Mouse (Mus musculus) adrenal gland, adult (tissue): ENCODE measurements around the gene Gnaq.

Experiments
- DNase-seq, 2 experiments: peaks; one replicate each; pipeline ENCODE4 v3.0.0; 2022 to 2023; ENCODE audit warnings: low spot score in 1 of 2; ENCODE audit not compliant: inconsistent age in 2 of 2

The Gnaq gene

DNA sequence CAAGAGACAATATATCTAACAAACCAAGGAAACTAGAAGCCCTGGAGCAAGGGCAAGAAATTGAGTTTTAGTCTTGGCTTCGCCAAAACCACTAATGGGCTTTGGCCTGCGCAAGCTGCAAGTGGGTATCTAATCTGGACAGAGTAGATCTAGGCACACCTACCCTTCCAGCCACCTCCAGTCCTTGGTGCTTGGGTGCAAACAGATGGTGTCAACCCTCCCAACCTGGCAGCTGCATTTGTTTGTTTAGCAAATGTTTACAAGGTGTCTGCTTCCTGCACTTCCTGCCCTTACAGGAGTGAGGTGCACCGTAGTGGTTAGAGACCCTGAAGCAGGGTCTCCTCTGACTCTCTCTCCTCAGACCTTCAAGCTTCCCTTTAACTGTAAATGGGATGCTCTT is 225.5 kb downstream of the Gnaq start:
- no peak for DNase-seq

DNA sequence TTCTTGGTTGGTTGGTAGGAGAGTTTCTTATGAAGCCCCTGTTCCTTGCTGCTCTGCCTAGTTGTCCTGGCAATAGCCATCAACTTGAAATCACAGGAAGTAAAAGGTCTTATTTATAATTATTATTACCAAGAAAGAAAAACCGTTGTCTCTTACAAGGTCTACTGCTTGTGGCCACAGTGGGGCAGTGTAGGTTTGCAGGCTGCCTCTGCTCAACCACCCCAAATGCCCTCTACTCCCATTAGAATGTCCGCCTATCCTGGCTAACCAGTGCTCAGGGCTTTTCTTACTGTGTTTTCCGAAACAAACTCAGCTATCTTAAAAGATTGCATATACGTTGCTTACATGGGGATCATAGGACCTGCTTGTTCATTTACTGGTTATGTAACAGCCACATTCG is 226.3 kb downstream of the Gnaq start:
- peak; percentile 67 to 86 for DNase-seq

GRCm38 (mm10) chr19:16366465-16367063 is 233.9 kb downstream of the Gnaq start:
- no peak for DNase-seq

DNA sequence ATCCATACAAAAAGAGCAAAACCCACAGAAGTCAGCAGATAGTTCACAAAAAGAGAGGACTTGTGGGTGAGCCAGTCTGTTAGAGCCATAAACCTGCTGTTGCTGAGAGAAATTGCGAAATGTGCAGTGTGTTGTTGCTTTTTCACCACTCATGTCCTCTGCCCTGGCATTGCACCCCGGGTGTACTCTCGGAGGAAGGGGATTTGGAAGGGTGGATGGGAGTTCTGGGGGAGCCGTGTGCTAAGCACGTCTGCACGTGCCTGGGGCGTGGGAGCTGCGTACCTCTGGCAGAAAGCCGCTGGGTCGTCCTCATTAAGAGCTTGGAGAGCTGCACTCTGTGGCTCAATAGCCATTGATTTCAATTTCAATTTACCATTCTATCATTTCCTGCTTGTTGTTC is 234.6 kb downstream of the Gnaq start:
- DNase-seq: no peak

GRCm38 (mm10) chr19:16371680-16372079 is 239.0 kb downstream of the Gnaq start:
- DNase-seq: peak in 1 of 2 experiments; percentile 63

- DNase-seq: no peak
These were observed 240.3 kb downstream of the Gnaq start for GRCm38 (mm10) chr19:16372752-16373486.

GRCm38 (mm10) chr19:16375881-16376280 is 243.2 kb downstream of the Gnaq start:
- no peak for DNase-seq

GRCm38 (mm10) chr19:16378565-16378964 is 245.9 kb downstream of the Gnaq start:
- DNase-seq: no peak

GRCm38 (mm10) chr19:16379687-16380086 is 247.1 kb downstream of the Gnaq start:
- no peak for DNase-seq

DNA sequence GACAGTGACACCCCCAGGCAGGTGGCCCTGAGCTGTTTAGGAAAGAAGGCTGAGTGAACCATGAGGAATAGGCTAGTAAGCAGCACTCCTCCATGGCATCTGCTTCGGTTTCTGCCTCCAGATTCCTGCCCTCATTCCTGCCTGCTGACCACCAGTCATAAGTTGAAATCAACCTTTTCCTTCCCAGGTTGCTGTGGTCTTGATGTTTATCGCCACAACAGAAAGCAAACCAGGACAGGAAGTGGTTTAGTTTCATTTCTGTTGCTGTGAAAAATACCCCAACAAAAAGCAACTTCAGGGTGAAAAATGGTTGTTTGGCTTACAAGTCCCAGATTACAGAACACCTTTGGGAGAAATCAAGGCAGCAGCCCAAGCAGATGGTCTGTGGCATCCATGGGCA is 249.8 kb downstream of the Gnaq start:
- DNase-seq: no peak

DNA sequence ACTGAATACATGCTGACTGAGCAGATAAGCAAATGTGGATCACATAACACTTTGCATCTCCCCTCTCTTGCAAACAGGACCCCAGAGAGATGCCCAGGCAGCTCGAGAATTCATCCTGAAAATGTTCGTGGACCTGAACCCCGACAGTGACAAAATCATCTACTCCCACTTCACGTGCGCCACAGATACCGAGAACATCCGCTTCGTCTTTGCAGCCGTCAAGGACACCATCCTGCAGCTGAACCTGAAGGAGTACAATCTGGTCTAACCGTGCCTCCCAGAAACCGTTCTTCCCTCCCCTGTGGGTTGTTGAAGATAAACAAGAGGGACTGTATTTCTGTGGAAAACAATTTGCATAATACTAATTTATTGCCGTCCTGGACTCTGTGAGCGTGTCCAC is 250.5 kb downstream of the Gnaq start:
- peak; percentile 51 to 68 for DNase-seq

DNA sequence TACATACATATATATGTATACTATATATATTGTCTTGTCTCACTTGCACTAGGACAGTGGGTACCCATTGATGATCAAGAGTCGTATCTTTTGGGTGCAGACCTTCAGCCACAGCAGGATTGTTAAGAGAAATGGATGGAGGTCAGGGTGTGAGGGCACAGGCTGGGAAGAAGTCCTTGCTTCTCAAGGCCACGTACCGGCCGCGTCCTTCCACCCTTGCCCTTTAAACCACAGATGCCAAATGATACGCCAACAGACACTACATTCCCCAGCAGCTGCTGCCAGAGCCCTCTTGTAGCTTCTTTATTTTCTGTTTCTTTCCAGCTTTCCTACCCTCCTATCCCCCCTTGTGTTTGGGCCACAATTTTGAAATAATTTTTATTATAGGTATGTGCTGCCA is 251.5 kb downstream of the Gnaq start:
- DNase-seq: peak; percentile 80 to 87

GRCm38 (mm10) chr19:16384957-16385356 is 252.3 kb downstream of the Gnaq start:
- no peak for DNase-seq

DNA sequence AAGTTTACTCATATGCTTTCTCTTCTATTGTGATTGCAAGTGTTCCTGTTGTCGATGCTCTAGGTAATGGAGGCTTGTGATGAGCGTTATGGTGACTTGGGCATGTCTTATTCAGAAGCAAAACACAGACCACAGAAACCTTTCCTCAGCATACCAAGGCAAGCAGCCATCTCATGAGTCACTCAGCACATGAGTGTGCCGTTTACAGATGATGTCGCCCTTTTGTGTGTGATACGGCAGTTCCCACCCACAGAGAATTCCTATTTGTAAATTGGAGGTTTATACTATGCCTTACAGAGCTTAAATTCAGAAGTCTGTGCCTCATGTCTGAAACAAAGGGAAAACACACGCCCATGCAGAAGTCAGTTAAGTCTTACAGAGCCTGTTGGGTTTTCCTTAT is 253.9 kb downstream of the Gnaq start:
- DNase-seq: peak; percentile 61 to 70

DNA sequence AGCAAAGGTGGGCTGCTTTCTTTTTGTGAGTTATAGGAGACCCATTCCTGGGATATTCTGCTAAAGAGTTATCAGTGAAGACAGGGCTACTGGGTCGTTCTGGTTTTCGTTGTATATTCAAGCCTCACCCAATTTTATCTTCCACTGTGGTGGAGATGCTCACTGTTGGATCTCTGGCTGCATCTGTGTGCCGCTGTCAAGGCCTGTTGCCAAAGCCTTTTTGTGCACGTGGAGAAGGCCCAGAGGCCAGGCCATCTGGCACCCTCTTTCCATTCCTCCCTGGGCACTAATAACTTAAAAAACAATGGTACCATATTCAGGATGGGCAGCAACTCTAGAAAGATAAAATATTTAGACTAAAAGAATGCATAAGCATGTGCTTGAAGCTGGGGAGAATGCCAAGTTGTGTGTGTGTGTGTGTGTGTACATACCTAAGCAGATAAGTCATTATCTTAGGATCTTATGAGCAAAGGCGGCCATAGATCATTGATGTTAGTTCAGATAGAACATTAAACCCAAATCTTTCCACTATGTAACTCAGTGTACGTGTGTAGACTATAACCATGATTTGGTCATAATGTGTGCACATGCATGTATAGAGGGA is 257.7 kb downstream of the Gnaq start:
- no peak for DNase-seq

DNA sequence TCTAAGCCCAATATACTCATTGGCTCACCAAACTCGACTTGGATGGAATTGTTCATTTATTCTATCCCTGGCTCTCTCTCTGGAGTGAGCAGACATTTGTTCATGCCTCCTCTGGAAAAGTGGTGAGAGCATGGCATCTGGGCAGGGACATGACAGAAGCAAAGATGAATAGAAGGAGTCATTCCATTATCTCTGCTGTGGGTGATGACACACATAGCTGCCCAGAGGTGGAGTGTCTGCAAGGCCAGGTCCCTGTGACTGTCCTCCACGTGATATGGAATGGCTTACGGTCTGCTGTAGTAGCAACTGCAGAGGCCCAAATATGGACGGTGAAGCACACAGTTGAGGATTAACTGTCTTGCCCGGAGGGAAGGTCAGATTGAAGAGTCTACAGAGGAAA is 261.8 kb downstream of the Gnaq start:
- DNase-seq: peak; percentile 56 to 71

DNA sequence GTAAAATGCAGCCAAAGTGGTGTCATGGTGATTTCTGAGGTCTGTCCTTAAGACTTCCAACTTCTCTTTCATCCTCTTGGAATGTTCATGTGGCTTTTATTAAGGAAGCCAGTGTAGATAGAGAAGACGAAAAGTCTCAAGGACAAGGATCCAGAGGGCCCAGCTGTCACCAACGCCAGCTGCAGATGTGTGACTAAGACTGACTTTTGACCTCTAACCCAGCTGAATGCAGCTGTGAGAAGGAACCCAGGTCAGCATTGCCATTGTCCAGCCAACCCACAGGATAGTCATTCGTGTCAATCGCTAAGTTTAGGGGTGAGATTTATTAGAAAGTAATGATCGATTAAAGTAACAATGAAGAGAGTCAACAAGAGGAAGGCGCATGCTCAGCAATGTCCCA is 270.5 kb downstream of the Gnaq start:
- no peak for DNase-seq

DNA sequence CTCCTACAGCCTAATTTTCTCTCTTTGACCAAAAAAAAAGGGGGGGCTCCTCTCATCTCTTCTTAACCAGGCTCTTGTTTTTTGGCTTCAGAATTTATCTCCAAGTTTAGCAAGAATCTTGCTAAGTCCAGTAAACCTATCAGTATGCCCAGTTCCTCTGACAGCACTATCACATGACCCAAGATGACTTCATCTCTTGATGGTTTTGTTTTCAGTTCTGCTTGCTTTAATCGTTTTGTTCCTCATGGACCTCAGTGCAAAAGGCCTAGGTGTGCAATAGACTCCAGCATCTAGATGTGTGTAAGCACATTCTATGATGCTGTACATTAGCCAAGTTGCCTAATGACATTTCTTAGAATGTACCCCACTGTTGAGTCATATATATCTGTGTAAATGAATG is 275.1 kb downstream of the Gnaq start:
- no peak for DNase-seq

DNA sequence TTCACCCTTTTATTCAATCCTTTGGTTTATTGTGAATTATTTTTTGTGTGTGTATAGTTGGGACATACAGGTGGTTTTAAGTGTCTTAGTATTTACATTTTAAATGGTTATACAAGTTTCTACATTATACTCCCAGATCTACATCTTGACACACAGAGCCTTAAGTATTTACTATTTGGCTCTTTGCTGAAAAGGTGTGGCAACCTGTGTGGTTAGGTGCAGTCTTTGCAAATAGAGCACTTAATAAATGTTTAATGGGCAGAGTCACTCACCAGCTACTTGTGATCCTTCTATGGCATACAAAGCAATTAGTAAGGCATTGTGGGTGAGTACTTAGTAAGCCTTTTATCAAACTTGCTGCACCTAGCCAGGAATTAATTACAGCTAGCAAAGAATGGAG is 278.7 kb downstream of the Gnaq start:
- no peak for DNase-seq

DNA sequence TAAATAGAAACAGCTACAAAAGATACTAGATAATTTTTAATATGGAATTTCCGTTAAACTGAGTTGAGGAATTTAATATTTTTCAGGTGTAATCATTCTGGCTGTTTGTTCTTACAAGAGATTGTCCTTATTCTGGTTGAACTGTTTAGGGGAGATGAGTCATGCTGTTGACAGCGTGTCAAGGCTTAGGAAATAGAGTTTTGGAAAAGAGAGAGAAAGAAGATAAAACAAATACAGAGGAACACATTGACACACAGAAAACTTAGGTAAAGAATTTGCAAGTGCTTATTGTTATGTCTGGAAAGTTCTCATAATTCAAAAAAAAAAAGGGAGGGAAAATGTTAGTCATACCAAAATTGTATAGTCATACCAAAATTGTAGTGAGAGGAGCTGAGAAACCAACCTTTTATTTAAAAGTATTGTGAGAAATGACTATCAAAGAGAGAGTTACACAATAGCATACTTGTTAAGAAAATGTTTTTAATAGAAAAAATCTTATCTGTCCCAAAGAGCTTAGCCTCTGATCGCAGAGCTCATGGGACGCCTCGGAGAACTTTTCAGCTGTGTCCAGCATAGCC is 285.5 kb downstream of the Gnaq start:
- DNase-seq: peak in 1 of 2 experiments; percentile 69

GRCm38 (mm10) chr19:16425596-16425995 is 293.0 kb downstream of the Gnaq start:
- peak; percentile 76 to 91 for DNase-seq

- DNase-seq: peak; percentile 46 to 66
These were observed 298.7 kb downstream of the Gnaq start for GRCm38 (mm10) chr19:16431368-16431767.
